Mouse (Mus musculus) R1 (cell line): Measurements from ENCODE around the gene Ppp1r37.

Experiments used
- DNase-seq: peaks from one replicate; pipeline ENCODE4 v3.0.0-alpha.2; 2018; ENCODE audit warnings: low read depth, low spot score

Ppp1r37 gene

GRCm38 (mm10) chr7:19503481-19504068 is 59.3 kb downstream of the Ppp1r37 start:
- DNase-seq, result peak; percentile 69

- DNase-seq, result no peak
Observed at GRCm38 (mm10) chr7:19501658-19502057, 61.2 kb downstream of the Ppp1r37 start.

GRCm38 (mm10) chr7:19500420-19501363 is 62.2 kb downstream of the Ppp1r37 start:
- DNase-seq, result no peak

GRCm38 (mm10) chr7:19498326-19498725 is 64.5 kb downstream of the Ppp1r37 start:
- no peak for DNase-seq

- DNase-seq, result no peak
Observed at GRCm38 (mm10) chr7:19496214-19496555, 66.7 kb downstream of the Ppp1r37 start.

GRCm38 (mm10) chr7:19495521-19496213 is 67.2 kb downstream of the Ppp1r37 start:
- no peak for DNase-seq

GRCm38 (mm10) chr7:19494751-19495474 is 68.0 kb downstream of the Ppp1r37 start:
- DNase-seq, result no peak

- DNase-seq, result no peak
Observed at GRCm38 (mm10) chr7:19491731-19492130, 71.1 kb downstream of the Ppp1r37 start.

GRCm38 (mm10) chr7:19489525-19489924 is 73.4 kb downstream of the Ppp1r37 start:
- DNase-seq, result no peak

- no peak for DNase-seq
Observed at GRCm38 (mm10) chr7:19486549-19486948, 76.3 kb downstream of the Ppp1r37 start.

- peak; percentile 54 for DNase-seq
Observed at GRCm38 (mm10) chr7:19485488-19485887, 77.4 kb downstream of the Ppp1r37 start.

GRCm38 (mm10) chr7:19483281-19483680 is 79.6 kb downstream of the Ppp1r37 start:
- DNase-seq, result no peak
